Mouse (Mus musculus) C2C12 (cell line): ENCODE measurements around the gene Rnf4.

Source experiments
- CEBPB ChIP-seq: IDR thresholded peaks from one replicate; pipeline ENCODE4 v1.6.1; 2011; ENCODE audit warnings: low read depth, mild to moderate bottlenecking, control low read depth, moderate library complexity
- CTCF ChIP-seq: IDR thresholded peaks from one replicate; pipeline ENCODE4 v1.5.1; 2011; ENCODE audit not compliant: control insufficient read depth, insufficient read depth, insufficient read length
- MAX ChIP-seq: IDR thresholded peaks from one replicate; pipeline ENCODE4 v1.6.1; 2011; ENCODE audit warnings: mild to moderate bottlenecking, control low read depth
- MYOD1 ChIP-seq: IDR thresholded peaks from one replicate; pipeline ENCODE4 v1.6.1; 2011; ENCODE audit warnings: low read depth; ENCODE audit not compliant: control insufficient read depth, insufficient read length
- MYOG ChIP-seq: IDR thresholded peaks from one replicate; pipeline ENCODE4 v1.6.1; 2011; ENCODE audit not compliant: control insufficient read depth, insufficient read length; ENCODE audit errors: extremely low read depth
- USF1 ChIP-seq: IDR thresholded peaks from one replicate; pipeline ENCODE4 v1.6.1; 2011; ENCODE audit warnings: low read depth, mild to moderate bottlenecking, control low read depth, moderate library complexity

DNA sequence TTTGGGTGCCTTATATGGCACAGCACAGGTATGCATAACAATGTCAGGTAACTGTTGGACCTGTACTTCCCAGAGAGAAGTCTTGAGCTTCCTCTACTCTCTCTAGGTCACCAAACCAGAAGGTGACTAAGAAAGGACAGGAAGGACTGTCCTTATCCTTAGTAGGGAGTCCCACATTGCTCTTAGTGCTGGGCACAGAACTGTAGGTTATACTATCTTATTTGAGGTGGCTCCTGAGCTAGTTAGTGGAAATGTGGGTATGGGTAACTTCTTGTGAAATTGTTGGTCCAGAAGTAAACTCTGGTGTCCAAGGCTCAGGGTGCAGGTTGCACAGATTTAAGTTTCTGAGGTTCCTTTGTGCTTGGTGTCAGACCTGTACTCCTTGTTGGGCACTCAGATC, 36.1 kb downstream of the Rnf4 start:
- no peak for TF ChIP-seq CTCF
- TF ChIP-seq CEBPB: no peak
- no peak for TF ChIP-seq MAX
- no peak for TF ChIP-seq USF1
- no peak for TF ChIP-seq MYOD1
- TF ChIP-seq MYOG: no peak
